Mouse (Mus musculus) hindbrain, embryonic 16.5 days (tissue): ENCODE measurements around the gene Igfn1. TPM values are rescaled to one million over a fixed set of nuclear protein-coding genes. Genes with fewer than 3 reads are reported as not detected.

Experiments
- polyA plus RNA-seq: library from polyadenylated mRNA; unstranded; fragments of >200 nt; fragmentation: Nextera tagmentation; extraction: Ambion mirVana; gene quantifications from 2 replicates; pipeline ENCODE4 v1.2.1, GENCODE M21; 2015

Gene Igfn1
- polyA plus RNA-seq, 1 experiment from 2014 or later = not detected

Other genes with a start within 250 kb of the Igfn1 start
- gene Phlda3, start 240.2 kb downstream of the Igfn1 start, polyA plus RNA-seq = 43.1 and 49.5 TPM in 2 replicates
- gene Tnni1, start 226.9 kb downstream of the Igfn1 start, polyA plus RNA-seq = 1.1 and 19.6 TPM in 2 replicates
- gene Lad1, start 187.7 kb downstream of the Igfn1 start, polyA plus RNA-seq = 0.47 and 0.93 TPM in 2 replicates
- gene Tnnt2, start 170.0 kb downstream of the Igfn1 start, polyA plus RNA-seq = 1.5 and 8.3 TPM in 2 replicates
- 0.09 and 0.14 TPM in 2 replicates for gene Pkp1, start 87.1 kb downstream of the Igfn1 start, polyA plus RNA-seq
- gene Tmem9, start 1.8 kb upstream of the Igfn1 start, polyA plus RNA-seq = 188 and 207 TPM in 2 replicates
- gene Ascl5, start 44.5 kb upstream of the Igfn1 start, polyA plus RNA-seq = not detected in 2 replicates
- gene Cacna1s, start 46.4 kb upstream of the Igfn1 start, polyA plus RNA-seq = 0.45 and 0.66 TPM in 2 replicates
- gene Kif21b, start 125.0 kb upstream of the Igfn1 start, polyA plus RNA-seq = 43.6 and 44.3 TPM in 2 replicates
- gene Mroh3, start 206.5 kb upstream of the Igfn1 start, polyA plus RNA-seq = not detected in 2 replicates
- gene Inava, start 227.9 kb upstream of the Igfn1 start, polyA plus RNA-seq = 2.6 TPM in 2 replicates